Mouse (Mus musculus) layer of hippocampus, adult 2 months (tissue): Measurements from ENCODE around the gene Fhod1. TPM values are rescaled to one million over a fixed set of nuclear protein-coding genes. Genes with fewer than 3 reads are reported as not detected.
A peak's percentile ranks its signal among the peaks of the same experiment; 100 is the strongest.
"Not testable (repeated sequence)": the region's sequence is repeated elsewhere in the genome, so short reads cannot be mapped to it uniquely, and the experiment has no call there.

Experiments used
- DNase-seq, 2 experiments: peaks; one replicate each; pipeline ENCODE4 v3.0.0; 2022; ENCODE audit warnings: low spot score in 2 of 2
- H3K27ac ChIP-seq: fragments of 200-600 bp; 2 replicates; pipeline ENCODE4 v1.8.1; 2022
- H3K4me3 ChIP-seq: fragments of 200-600 bp; 2 replicates; pipeline ENCODE4 v1.8.1; 2022; ENCODE audit warnings: mild to moderate bottlenecking
- CTCF ChIP-seq: fragments of 200-600 bp; conservative IDR thresholded peaks from 2 replicates; pipeline ENCODE4 v1.8.1; 2022; ENCODE audit warnings: antibody characterized with exemption, mild to moderate bottlenecking, moderate library complexity
- microRNA-seq, 2 experiments: library from miRNA; unstranded; fragments of <30 nt; microRNA quantifications; one replicate each; pipeline ENCODE4 v1.2.0; 2021
- total RNA-seq, 2 experiments: library from RNA; stranded (reverse); gene quantifications; 2 replicates each; pipeline ENCODE4 v1.2.3; 2021

Gene Fhod1
- total RNA-seq, 2 experiments from 2014 or later: 2.0 to 2.1 TPM

DNA sequence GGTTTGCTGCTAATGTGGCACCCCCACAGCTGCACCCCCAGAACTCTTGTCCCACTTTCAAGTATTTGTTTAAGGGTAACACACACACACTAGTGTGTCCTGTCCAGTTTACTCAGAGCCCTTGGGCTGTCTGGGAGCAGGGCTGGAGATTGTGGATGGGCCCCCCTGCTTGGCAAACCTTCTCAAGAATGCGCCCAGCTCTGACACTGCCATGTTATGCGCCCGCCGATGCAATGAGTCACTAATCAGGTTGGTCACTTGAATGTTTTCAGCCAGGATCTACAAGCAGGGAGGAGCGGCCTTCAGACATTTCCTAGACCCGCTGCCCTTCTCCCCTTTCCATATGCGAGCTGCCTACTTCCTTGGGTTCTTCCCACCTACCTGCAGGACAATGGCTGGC lies 55.3 kb downstream of the Fhod1 start:
- no peak overlapping the region for H3K27ac ChIP-seq
- no peak overlapping the region for H3K4me3 ChIP-seq
- TF ChIP-seq CTCF: no peak
- no peak for DNase-seq

DNA sequence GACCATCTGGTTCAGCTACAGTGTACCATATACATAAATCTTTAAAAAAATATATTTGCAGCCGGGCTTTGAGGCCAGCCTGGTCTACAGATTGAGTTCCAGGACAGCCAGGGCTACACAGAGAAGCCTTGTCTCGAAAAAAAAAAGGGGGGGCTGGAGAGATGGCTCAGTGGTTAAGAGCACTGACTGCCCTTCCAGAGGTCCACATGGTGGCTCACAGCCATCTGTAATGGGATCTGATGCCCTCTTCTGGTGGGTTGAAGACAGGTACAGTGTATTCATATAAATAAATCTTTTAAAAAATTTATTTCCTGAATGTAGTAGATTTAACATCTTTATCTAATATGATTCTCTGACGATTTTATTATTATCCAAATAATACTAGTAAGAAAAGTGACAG lies 56.0 kb downstream of the Fhod1 start:
- not testable (repeated sequence) for H3K4me3 ChIP-seq, H3K27ac ChIP-seq, DNase-seq
- TF ChIP-seq CTCF: peak; percentile 65

DNA sequence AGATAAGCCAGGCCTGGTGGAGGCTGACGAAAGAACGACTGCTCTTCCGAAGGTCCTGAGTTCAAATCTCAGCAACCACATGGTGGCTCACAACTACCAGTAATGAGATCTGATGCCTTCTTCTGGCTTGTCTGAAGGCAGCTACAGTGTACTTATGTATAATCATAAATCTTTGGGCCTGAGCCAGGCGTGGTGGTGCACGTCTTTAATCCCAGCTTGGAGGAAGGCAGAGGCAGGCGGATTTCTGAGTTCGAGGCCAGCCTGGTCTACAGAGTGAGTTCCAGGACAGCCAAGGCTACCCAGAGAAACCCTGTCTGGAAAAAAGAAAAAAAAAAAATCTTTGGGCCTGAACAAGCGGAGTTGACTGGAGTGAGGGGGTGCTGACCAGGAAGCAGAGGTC lies 56.4 kb downstream of the Fhod1 start:
- not testable (repeated sequence) for H3K4me3 ChIP-seq, DNase-seq, H3K27ac ChIP-seq

DNA sequence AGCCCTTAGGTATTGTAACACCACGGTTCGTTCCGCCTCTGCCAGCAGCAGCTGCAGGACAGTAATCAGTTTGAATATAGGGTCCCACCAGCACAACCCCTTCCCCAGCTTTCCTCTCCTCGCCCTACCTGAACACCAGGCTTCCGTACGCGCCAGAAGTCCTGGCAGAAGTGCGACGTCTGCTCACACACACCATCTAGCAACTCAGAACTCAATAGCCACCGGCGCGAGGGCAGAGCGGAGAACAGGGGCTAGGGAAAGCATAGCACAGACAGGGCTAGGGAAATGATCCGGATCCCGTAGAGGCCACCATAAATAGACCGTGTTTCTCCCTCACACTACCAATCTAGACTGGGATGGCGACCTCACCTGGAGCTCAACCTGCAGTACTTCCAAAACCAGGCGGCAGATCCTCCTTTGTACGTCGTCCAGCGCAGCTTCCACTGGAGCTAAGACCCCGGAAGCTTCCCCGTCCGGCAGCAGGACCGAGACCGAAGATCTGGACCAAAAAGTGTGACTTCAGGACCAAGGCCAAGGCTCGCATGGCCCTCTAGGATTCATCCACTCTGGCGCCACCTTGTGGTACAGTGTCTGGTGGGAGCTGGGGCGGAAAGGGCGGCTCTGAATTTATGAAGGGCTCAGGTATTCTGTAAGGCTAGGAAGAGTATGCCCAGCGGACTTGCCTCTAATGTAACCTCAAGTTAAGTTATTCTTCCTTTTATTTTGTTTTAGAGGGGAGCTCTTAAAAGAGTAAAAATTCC lies 57.0 kb downstream of the Fhod1 start:
- Histone ChIP-seq H3K4me3 (peak overlapping the region; percentile 78), H3K27ac (no peak overlapping the region)
- peak; percentile 94 for TF ChIP-seq CTCF
- peak; percentile 61 to 80 for DNase-seq

GRCm38 (mm10) chr8:105289805-105290460 lies 57.8 kb downstream of the Fhod1 start, which contains the start of gene 4931428F04Rik:
Gene 4931428F04Rik, minus strand, starts transcription at chr8:105289864.
- DNase-seq: peak in 1 of 2 experiments; percentile 53

GRCm38 (mm10) chr8:105288958-105289732 lies 58.6 kb downstream of the Fhod1 start:
- Histone ChIP-seq H3K4me3 (peak overlapping the region; percentile 78), H3K27ac (peak overlapping the region; percentile 89)
- TF ChIP-seq CTCF: peak; percentile 40
- DNase-seq: peak; percentile 94 to 96

More at GRCm38 (mm10) chr8:105289805-105290460, 57.8 kb downstream of the Fhod1 start, which contains the start of gene 4931428F04Rik:
- Histone ChIP-seq H3K4me3 (peak within 1 kb of the TSS; percentile 78), H3K27ac (peak within 1 kb of the TSS; percentile 89)
- TF ChIP-seq CTCF: peak; percentile 67

DNA sequence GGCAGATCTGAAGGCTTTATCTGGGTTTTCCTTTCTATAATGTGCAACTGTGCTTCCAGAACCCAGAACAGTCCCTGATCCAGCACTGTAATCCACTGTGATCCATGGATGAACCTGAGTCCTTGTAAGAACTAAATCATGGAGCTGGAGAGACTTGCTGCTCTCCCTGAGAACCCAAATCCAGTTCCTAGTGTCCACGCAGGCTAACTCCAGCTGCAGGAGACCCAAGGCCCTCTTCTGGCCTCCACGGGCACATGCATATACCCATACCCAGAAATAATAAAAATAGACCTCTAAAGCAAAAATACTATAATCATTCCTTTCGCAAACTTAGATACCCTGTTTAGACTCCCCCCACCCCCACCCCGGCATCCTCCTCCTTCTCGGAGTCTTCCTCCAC lies 59.5 kb downstream of the Fhod1 start:
- no peak for TF ChIP-seq CTCF
- no peak for DNase-seq
- Histone ChIP-seq H3K4me3 (peak overlapping the region; percentile 78; the same call in 1 of the 2 replicates), H3K27ac (no peak overlapping the region)

DNA sequence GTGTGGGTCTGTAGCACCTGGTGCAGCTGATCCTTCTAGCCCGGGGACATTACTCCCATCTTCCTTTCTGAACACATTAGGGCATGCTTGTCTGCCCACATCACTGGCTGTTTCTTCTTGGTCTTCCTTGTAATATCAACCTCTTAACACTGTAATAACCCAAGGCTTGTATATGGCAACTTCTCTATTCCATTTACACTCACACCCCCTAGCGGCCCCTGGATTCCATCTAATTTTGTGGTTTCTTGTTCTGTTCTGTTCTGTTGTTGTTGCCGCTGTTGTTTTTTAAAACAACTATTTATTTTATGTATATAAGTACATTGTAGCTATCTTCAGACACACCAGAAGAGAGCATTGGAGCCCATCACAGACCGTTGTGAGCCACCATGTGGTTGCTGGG lies 60.8 kb downstream of the Fhod1 start:
- Histone ChIP-seq H3K27ac (no peak overlapping the region), H3K4me3 (no peak overlapping the region)
- no peak for DNase-seq
- TF ChIP-seq CTCF: peak; percentile 30

- no peak for DNase-seq
- no peak for TF ChIP-seq CTCF
- Histone ChIP-seq H3K4me3 (no peak overlapping the region), H3K27ac (no peak overlapping the region)
Observed at GRCm38 (mm10) chr8:105285514-105285913, 62.2 kb downstream of the Fhod1 start.

DNA sequence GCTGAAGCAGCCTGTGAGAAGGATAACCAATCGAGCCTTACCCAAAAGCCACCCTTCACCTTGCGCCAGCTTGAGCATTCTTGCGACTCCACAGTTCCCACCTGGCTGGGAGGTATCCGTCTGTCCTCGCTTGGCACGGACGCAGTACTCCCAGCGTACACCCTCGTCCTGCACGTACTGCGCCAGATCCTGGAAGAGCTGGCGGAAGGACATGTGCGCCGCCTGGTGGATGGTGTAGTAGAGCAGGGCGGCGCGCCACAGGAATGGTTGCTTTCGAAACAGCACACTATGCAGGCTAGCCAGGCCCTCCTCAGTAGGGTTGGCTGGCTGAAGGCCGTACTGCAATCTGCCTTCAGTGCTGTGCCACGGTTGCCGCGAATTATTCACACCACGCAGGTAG lies 64.7 kb downstream of the Fhod1 start:
- Histone ChIP-seq H3K27ac (0 out of 2 replicates have a peak overlapping the region, but pooled peaks have one; percentile 39), H3K4me3 (peak overlapping the region; percentile 18; the same call in 1 of the 2 replicates)
- no peak for DNase-seq
- TF ChIP-seq CTCF: peak; percentile 81

- Histone ChIP-seq H3K4me3 (no peak overlapping the region), H3K27ac (no peak overlapping the region)
- no peak for DNase-seq
- no peak for TF ChIP-seq CTCF
Observed at GRCm38 (mm10) chr8:105282239-105282638, 65.5 kb downstream of the Fhod1 start.

GRCm38 (mm10) chr8:105281821-105282220 lies 65.9 kb downstream of the Fhod1 start:
- Histone ChIP-seq H3K27ac (no peak overlapping the region), H3K4me3 (no peak overlapping the region)
- TF ChIP-seq CTCF: no peak
- DNase-seq: no peak

DNA sequence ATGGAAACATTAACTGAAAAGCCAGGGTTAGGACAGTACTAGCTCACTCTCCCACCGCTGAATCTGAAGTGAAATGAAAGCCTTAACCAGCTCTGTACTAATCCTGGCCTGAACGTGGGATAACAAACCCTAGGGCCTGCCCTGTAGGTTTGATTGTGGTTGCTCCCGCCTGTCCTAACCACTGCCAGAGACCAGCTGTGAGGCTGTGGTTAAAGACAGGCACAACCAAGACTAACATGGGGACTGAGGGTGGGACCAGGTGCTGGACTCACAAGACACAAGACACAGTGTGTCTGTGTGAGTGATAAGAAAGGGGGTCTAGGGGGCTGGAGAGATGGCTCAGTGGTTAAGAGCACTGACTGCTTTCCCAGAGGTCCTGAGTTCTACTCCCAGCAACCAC lies 67.2 kb downstream of the Fhod1 start:
- no peak for DNase-seq
- no peak for TF ChIP-seq CTCF
- H3K27ac ChIP-seq: no peak overlapping the region

More for the DNA sequence above, 67.2 kb downstream of the Fhod1 start:
- H3K4me3 ChIP-seq: no peak overlapping the region

Small RNA genes within 50 kb of the gene (microRNA-seq; reads per million reads assigned to microRNA genes)
- gene Gm27320 (0 reads per million in 2 experiments), gene Mir328 (11,375 to 11,880 reads per million in 2 experiments)

Other genes with a start within 250 kb of the Fhod1 start
- not detected for gene Ces4a, start 216.2 kb downstream of the Fhod1 start, total RNA-seq
- gene Cbfb, start 177.3 kb downstream of the Fhod1 start, total RNA-seq: 10 to 100 TPM; 20.0 to 20.4 TPM
- 10 to 100 TPM; 38.9 to 39.2 TPM for gene D230025D16Rik, start 122.8 kb downstream of the Fhod1 start, total RNA-seq
- 1 to 10 TPM; 2.9 TPM for gene B3gnt9, start 92.8 kb downstream of the Fhod1 start, total RNA-seq
- gene Tradd, start 83.3 kb downstream of the Fhod1 start, total RNA-seq: 1 to 10 TPM; 7.0 to 7.6 TPM
- gene Fbxl8, start 83.3 kb downstream of the Fhod1 start, total RNA-seq: 1 to 10 TPM in 1 of 2 experiments, under 1 TPM in 1; 0.91 to 1.9 TPM
- 1 to 10 TPM; 7.2 to 9.5 TPM for gene Hsf4, start 78.2 kb downstream of the Fhod1 start, total RNA-seq
- gene Nol3, start 71.8 kb downstream of the Fhod1 start, total RNA-seq: 1 to 10 TPM; 7.4 to 7.8 TPM
- 10 to 100 TPM; 20.0 to 24.4 TPM for gene 4931428F04Rik, start 58.1 kb downstream of the Fhod1 start, total RNA-seq
- 1 to 10 TPM; 1.4 TPM for gene Exoc3l, start 51.9 kb downstream of the Fhod1 start, total RNA-seq
- gene E2f4, start 50.3 kb downstream of the Fhod1 start, total RNA-seq: 10 to 100 TPM; 36.1 to 39.0 TPM
- 1 to 10 TPM in 1 of 2 experiments, under 1 TPM in 1; 0.84 to 1.2 TPM for gene Elmo3, start 42.4 kb downstream of the Fhod1 start, total RNA-seq
- 1 to 10 TPM; 7.6 to 7.7 TPM for gene Lrrc29, start 21.7 kb downstream of the Fhod1 start, total RNA-seq
- 10 to 100 TPM; 40.3 to 40.9 TPM for gene Tmem208, start 21.6 kb downstream of the Fhod1 start, total RNA-seq
- 10 to 100 TPM; 13.3 to 14.9 TPM for gene Slc9a5, start 890 bp upstream of the Fhod1 start, total RNA-seq
- gene Plekhg4, start 25.3 kb upstream of the Fhod1 start, total RNA-seq: 1 to 10 TPM; 1.7 to 2.2 TPM
- gene Kctd19, start 65.5 kb upstream of the Fhod1 start, total RNA-seq: not detected
- gene Lrrc36, start 65.6 kb upstream of the Fhod1 start, total RNA-seq: under 1 TPM; 0.42 to 0.84 TPM
- 10 to 100 TPM; 36.5 to 36.8 TPM for gene Tppp3, start 123.6 kb upstream of the Fhod1 start, total RNA-seq
- gene Zdhhc1, start 148.9 kb upstream of the Fhod1 start, total RNA-seq: 10 to 100 TPM; 36.2 to 38.9 TPM
- gene Hsd11b2, start 170.8 kb upstream of the Fhod1 start, total RNA-seq: not detected
- 100 to 1,000 TPM; 278 to 305 TPM for gene Atp6v0d1, start 218.1 kb upstream of the Fhod1 start, total RNA-seq